Comparison of ENCODE assay signal across 8 mouse cellular contexts in the genomic region with DNA sequence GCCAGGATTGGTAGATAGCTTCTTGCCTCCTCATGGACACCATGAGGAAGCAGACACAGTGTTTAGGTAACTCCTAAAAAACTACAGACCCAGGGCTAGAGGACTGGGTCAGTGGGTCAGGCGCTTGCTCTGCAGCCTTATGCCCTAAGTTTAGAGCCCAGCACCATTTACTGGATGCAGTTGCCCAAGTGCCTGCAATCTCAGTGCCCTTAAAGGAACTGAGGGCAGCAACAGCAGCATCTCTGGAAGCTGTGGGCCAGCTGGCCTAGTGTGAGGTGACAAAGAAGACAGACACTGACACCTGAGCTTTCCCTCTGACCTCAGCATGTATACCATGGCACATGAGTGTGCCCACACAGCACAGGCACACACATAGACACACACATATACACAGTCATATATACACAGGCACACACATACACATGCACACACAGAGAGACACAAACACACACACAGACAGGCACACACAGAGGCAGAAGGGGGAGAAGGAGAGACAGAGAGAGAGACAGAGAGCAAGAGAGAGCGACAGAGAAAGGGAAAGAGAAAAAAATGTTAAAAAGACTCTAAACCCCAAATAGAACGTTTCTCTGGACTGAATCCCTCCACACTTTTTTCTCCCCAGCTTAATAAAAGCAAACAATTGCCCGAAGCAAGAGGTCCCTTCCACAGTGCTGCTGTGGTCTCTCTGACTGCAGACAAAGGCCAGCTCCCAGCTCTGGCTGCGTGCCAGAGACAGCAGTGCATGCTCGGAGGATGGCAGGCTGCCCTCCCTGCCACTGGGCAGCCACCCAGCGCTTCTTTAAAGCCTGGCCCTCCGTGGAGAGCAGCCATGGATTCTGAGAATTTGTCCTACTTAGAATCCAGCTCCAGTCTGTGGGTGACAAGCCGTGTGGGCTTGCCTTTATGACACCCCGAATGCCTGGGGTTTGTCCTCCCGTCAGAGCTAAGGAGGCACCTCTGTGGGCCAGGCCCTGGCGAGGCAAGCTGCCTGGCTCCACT.
A peak's percentile ranks its signal among the peaks of the same experiment; 100 is the strongest.
DNase-seq lines count a peak whose midpoint lies in the region; ATAC-seq lines count a peak whose summit lies in the region.

No protein-coding gene starts in this region.

- peak; percentile 51 for DNase-seq in neural tube, embryonic 11.5 days (ENCODE audit: low spot score)
- DNase-seq in neural tube, embryonic 10.5 days (ENCODE audit: extremely low spot score, low spot score): no peak
- peak; percentile 76 for DNase-seq in layer of hippocampus, adult 11-12 months (ENCODE audit: low spot score)
- peak; percentile 74 for DNase-seq in lung, postnatal 14 days
- peak; percentile 91 to 92 for DNase-seq in right cerebral cortex, postnatal 10 days (ENCODE audit: low spot score in 2 of 2)
- no peak for DNase-seq in embryo, embryonic 10.5 days (ENCODE audit: low spot score)

- H3K4me1 ChIP-seq in neural tube, embryonic 11.5 days (ENCODE audit: control insufficient read depth, insufficient read depth, low read length): no peaks in the 10 kb centered on the region
- H3K4me1 ChIP-seq in forebrain, embryonic 12.5 days: peaks cover 21% of the 10 kb centered on the region
- peaks cover 4 to 15% of the 10 kb centered on the region in 2 experiments for H3K4me1 ChIP-seq in heart, embryonic 14.5 days (ENCODE audit: control insufficient read depth in 2 of 2, insufficient read depth in 2 of 2, low read length in 2 of 2)

- no peak overlapping the region for H3K4me3 ChIP-seq in neural tube, embryonic 11.5 days (ENCODE audit: low read depth, low read length)
- no peak overlapping the region for H3K4me3 ChIP-seq in forebrain, embryonic 12.5 days (replicated peaks)
- H3K4me3 ChIP-seq in heart, embryonic 14.5 days (ENCODE audit: control insufficient read depth in 1 of 2, insufficient read depth in 1 of 2, low read depth in 1 of 2, low read length in 2 of 2): no peak overlapping the region

- peak; percentile 56; the same call in 1 of the 2 replicates for ATAC-seq in neural tube, embryonic 11.5 days (ENCODE audit: insufficient read depth, low FRiP score, low TSS enrichment)
- ATAC-seq in forebrain, embryonic 12.5 days (ENCODE audit: low FRiP score): peak; percentile 88; the same call in 1 of the 2 replicates
- ATAC-seq in heart, embryonic 14.5 days (ENCODE audit: insufficient number of reproducible peaks, insufficient read depth, low FRiP score, low read depth): peak; percentile 83

- no peaks in the 10 kb centered on the region for H3K27me3 ChIP-seq in neural tube, embryonic 11.5 days (ENCODE audit: control insufficient read depth, insufficient read depth, low read length)
- peaks cover 31% of the 10 kb centered on the region for H3K27me3 ChIP-seq in forebrain, embryonic 12.5 days
- H3K27me3 ChIP-seq in heart, embryonic 14.5 days (ENCODE audit: control insufficient read depth, insufficient read depth, low read length): peaks cover 31% of the 10 kb centered on the region

- H3K9ac ChIP-seq in neural tube, embryonic 11.5 days (ENCODE audit: low read length): no peak overlapping the region
- H3K9ac ChIP-seq in forebrain, embryonic 12.5 days: peak overlapping the region; percentile 40; the same call in 1 of the 2 replicates
- peak overlapping the region; percentile 36 for H3K9ac ChIP-seq in heart, embryonic 14.5 days (ENCODE audit: low read length)

- no peaks in the 10 kb centered on the region for H3K36me3 ChIP-seq in neural tube, embryonic 11.5 days (ENCODE audit: control insufficient read depth, insufficient read depth, low read length)
- peaks cover 23% of the 10 kb centered on the region; the same call in 1 of the 2 replicates for H3K36me3 ChIP-seq in forebrain, embryonic 12.5 days (replicated peaks)
- no peaks in the 10 kb centered on the region for H3K36me3 ChIP-seq in heart, embryonic 14.5 days (ENCODE audit: control insufficient read depth, insufficient read depth, low read length)

- H3K27ac ChIP-seq in neural tube, embryonic 11.5 days (ENCODE audit: low read depth, low read length): no peak overlapping the region
- peak overlapping the region; percentile 82 for H3K27ac ChIP-seq in forebrain, embryonic 12.5 days
- H3K27ac ChIP-seq in heart, embryonic 14.5 days (replicated peaks in 1 of 2; ENCODE audit: control insufficient read depth in 1 of 2, insufficient read depth in 1 of 2, low read depth in 2 of 2, low read length in 2 of 2): peak overlapping the region; percentile 17 to 60; a peak in 2 of 4 replicates

- no peak overlapping the region for H3K4me2 ChIP-seq in neural tube, embryonic 11.5 days (ENCODE audit: low read depth)
- peak overlapping the region; percentile 4; the same call in 1 of the 2 replicates for H3K4me2 ChIP-seq in forebrain, embryonic 12.5 days
- H3K4me2 ChIP-seq in heart, embryonic 14.5 days (ENCODE audit: low read length): peak overlapping the region; percentile 2; the same call in 1 of the 2 replicates

- H3K9me3 ChIP-seq in neural tube, embryonic 11.5 days (ENCODE audit: control insufficient read depth, low read length): no peaks in the 10 kb centered on the region
- no peaks in the 10 kb centered on the region for H3K9me3 ChIP-seq in forebrain, embryonic 12.5 days
- H3K9me3 ChIP-seq in heart, embryonic 14.5 days (ENCODE audit: control insufficient read depth, low read length): no peaks in the 10 kb centered on the region

- WGBS in neural tube, embryonic 11.5 days: 71% methylated on average over 12 of the region's 12 CpGs
- WGBS in forebrain, embryonic 12.5 days: 32% methylated on average over 12 of the region's 12 CpGs
- 32% methylated on average over 12 of the region's 12 CpGs for WGBS in heart, embryonic 14.5 days

Comparison
In these comparisons a context has a peak if more than half of its experiments do, and no peak if none do; other contexts are left out.
1. DNase-seq: peak in neural tube, embryonic 11.5 days (single experiment), layer of hippocampus, adult 11-12 months (single experiment), lung, postnatal 14 days (single experiment) and right cerebral cortex, postnatal 10 days (2 of 2); none in neural tube, embryonic 10.5 days (single experiment) and embryo, embryonic 10.5 days (single experiment).
2. Peak in every context shown above with its lines, with median percentiles within 50 percentile points of each other: ATAC-seq.